Mouse (Mus musculus) hindbrain, embryonic 13.5 days (tissue): ENCODE data around the gene Olfr315. TPM values are rescaled to one million over a fixed set of nuclear protein-coding genes. Genes with fewer than 3 reads are reported as not detected.

Experiments
- polyA plus RNA-seq: library from polyadenylated mRNA; unstranded; fragments of >200 nt; fragmentation: Nextera tagmentation; extraction: Ambion mirVana; gene quantifications from 2 replicates; pipeline ENCODE4 v1.2.1, GENCODE M21; 2015

Gene Olfr315
- polyA plus RNA-seq, 1 experiment from 2014 or later = not detected

Other genes with a start within 250 kb of the Olfr315 start
- gene Olfr330, start 238.4 kb upstream of the Olfr315 start, polyA plus RNA-seq = not detected in 2 replicates
- gene Olfr329-ps, start 226.8 kb upstream of the Olfr315 start, polyA plus RNA-seq = not detected in 2 replicates
- 0.09 TPM in 1 of 2 replicates, not detected in the other for gene Olfr328, start 217.6 kb upstream of the Olfr315 start, polyA plus RNA-seq
- not detected in 2 replicates for gene Olfr224, start 202.6 kb upstream of the Olfr315 start, polyA plus RNA-seq
- gene Olfr325, start 195.5 kb upstream of the Olfr315 start, polyA plus RNA-seq = not detected in 2 replicates
- not detected in 2 replicates for gene Olfr324, start 178.1 kb upstream of the Olfr315 start, polyA plus RNA-seq
- gene 2210407C18Rik, start 157.1 kb upstream of the Olfr315 start, polyA plus RNA-seq = not detected in 2 replicates
- not detected in 2 replicates for gene Olfr323, start 142.7 kb upstream of the Olfr315 start, polyA plus RNA-seq
- 0.14 and 0.19 TPM in 2 replicates for gene Trim58, start 132.7 kb upstream of the Olfr315 start, polyA plus RNA-seq
- not detected in 2 replicates for gene Olfr322, start 114.4 kb upstream of the Olfr315 start, polyA plus RNA-seq
- not detected in 2 replicates for gene Olfr320, start 92.1 kb upstream of the Olfr315 start, polyA plus RNA-seq
- not detected in 2 replicates for gene Olfr319, start 74.0 kb upstream of the Olfr315 start, polyA plus RNA-seq
- gene Olfr318, start 49.2 kb upstream of the Olfr315 start, polyA plus RNA-seq = not detected in 2 replicates
- gene Olfr317, start 34.0 kb upstream of the Olfr315 start, polyA plus RNA-seq = 0.14 and 0.23 TPM in 2 replicates
- not detected in 2 replicates for gene Olfr316, start 20.5 kb upstream of the Olfr315 start, polyA plus RNA-seq
- not detected in 2 replicates for gene Olfr314, start 9.8 kb downstream of the Olfr315 start, polyA plus RNA-seq
- 9.2 and 10.8 TPM in 2 replicates for gene Fam183b, start 28.8 kb downstream of the Olfr315 start, polyA plus RNA-seq
- not detected in 2 replicates for gene Olfr313, start 41.8 kb downstream of the Olfr315 start, polyA plus RNA-seq
- gene Olfr312, start 56.0 kb downstream of the Olfr315 start, polyA plus RNA-seq = not detected in 2 replicates
- gene Olfr311, start 66.1 kb downstream of the Olfr315 start, polyA plus RNA-seq = not detected in 2 replicates
- 21.3 and 22.8 TPM in 2 replicates for gene Gm12258, start 74.0 kb downstream of the Olfr315 start, polyA plus RNA-seq
- gene 2810021J22Rik, start 94.0 kb downstream of the Olfr315 start, polyA plus RNA-seq = 11.5 and 12.9 TPM in 2 replicates
- gene Zfp39, start 131.0 kb downstream of the Olfr315 start, polyA plus RNA-seq = 5.0 and 5.7 TPM in 2 replicates
- gene Btnl10, start 144.7 kb downstream of the Olfr315 start, polyA plus RNA-seq = not detected in 2 replicates
- gene Rnf187, start 165.7 kb downstream of the Olfr315 start, polyA plus RNA-seq = 522 and 540 TPM in 2 replicates
- gene Hist3h2ba, start 175.7 kb downstream of the Olfr315 start, polyA plus RNA-seq = 285 and 298 TPM in 2 replicates
- gene Hist3h2a, start 181.5 kb downstream of the Olfr315 start, polyA plus RNA-seq = 138 and 142 TPM in 2 replicates
- 1.6 TPM in 2 replicates for gene Trim17, start 181.5 kb downstream of the Olfr315 start, polyA plus RNA-seq
- gene Trim11, start 204.9 kb downstream of the Olfr315 start, polyA plus RNA-seq = 20.8 and 21.8 TPM in 2 replicates